Mouse (Mus musculus): ENCODE data around the gene Tmem220. TPM values are rescaled to one million over a fixed set of nuclear protein-coding genes. Genes with fewer than 3 reads are reported as not detected.

The Tmem220 gene
- total and polyA plus RNA-seq, 2 experiments, result 6.6 to 9.9 TPM

- Histone ChIP-seq H3K27me3 (ENCODE audit: control insufficient read depth, insufficient read depth, low read length) (peaks cover 5% of the 10 kb centered on the region; the same call in 1 of the 2 replicates), H3K36me3 (ENCODE audit: control insufficient read depth, insufficient read depth, low read length) (no peaks in the 10 kb centered on the region), H3K9ac (ENCODE audit: low read depth, low read length) (no peak overlapping the region), H3K27ac (replicated peaks; ENCODE audit: insufficient read depth, low read depth, low read length) (no peak overlapping the region), H3K4me1 (ENCODE audit: control insufficient read depth, insufficient read depth, low read length) (no peaks in the 10 kb centered on the region), H3K4me3 (ENCODE audit: insufficient read depth, low read depth, low read length) (no peak overlapping the region), H3K79me2 (ENCODE audit: control insufficient read depth, insufficient read depth, low read length) (no peaks in the 10 kb centered on the region)
- no peak for DNase-seq (ENCODE audit: extremely low read depth, low read depth, low spot score)
- WGBS, result 43% methylated on average over 32 of the region's 32 CpGs
- TF ChIP-seq CTCF (IDR thresholded peaks at IDR 0.05; ENCODE audit: low read depth, low read length), result no peak
- TF ChIP-seq POLR2A (IDR thresholded peaks at IDR 0.05; ENCODE audit: extremely low read depth, insufficient read depth, low read length), result no peak
These were observed 58.9 kb downstream of the Tmem220 start for GRCm38 (mm10) chr11:67083712-67084340.

Other genes with a start within 250 kb of the Tmem220 start
- not detected in 2 replicates for gene Pirt, start 113.2 kb upstream of the Tmem220 start, total RNA-seq (2014; rRNA removed)
- gene Pirt, start 113.2 kb upstream of the Tmem220 start, polyA plus RNA-seq (2012; rRNA removed), result not detected in 2 replicates
- gene Tmem238l, start 68.5 kb upstream of the Tmem220 start, total RNA-seq (2014; rRNA removed), result not detected in 2 replicates
- gene Tmem238l, start 68.5 kb upstream of the Tmem220 start, polyA plus RNA-seq (2012; rRNA removed), result not detected in 2 replicates
- gene Adprm, start 27.4 kb downstream of the Tmem220 start, total RNA-seq (2014; rRNA removed), result 25.2 and 36.5 TPM in 2 replicates
- gene Adprm, start 27.4 kb downstream of the Tmem220 start, polyA plus RNA-seq (2012; rRNA removed), result 10.8 and 14.0 TPM in 2 replicates
- gene Sco1, start 27.5 kb downstream of the Tmem220 start, total RNA-seq (2014; rRNA removed), result 10.5 and 11.5 TPM in 2 replicates
- gene Sco1, start 27.5 kb downstream of the Tmem220 start, polyA plus RNA-seq (2012; rRNA removed), result 4.8 and 5.5 TPM in 2 replicates
- gene Myh3, start 53.1 kb downstream of the Tmem220 start, total RNA-seq (2014; rRNA removed), result not detected in 2 replicates
- gene Myh3, start 53.1 kb downstream of the Tmem220 start, polyA plus RNA-seq (2012; rRNA removed), result not detected in 2 replicates
- 3.0 TPM in 1 of 2 replicates, not detected in the other for gene Myh2, start 145.9 kb downstream of the Tmem220 start, total RNA-seq (2014; rRNA removed)
- not detected in 2 replicates for gene Myh2, start 145.9 kb downstream of the Tmem220 start, polyA plus RNA-seq (2012; rRNA removed)
- gene Myh1, start 174.9 kb downstream of the Tmem220 start, total RNA-seq (2014; rRNA removed), result 3.2 TPM in 1 of 2 replicates, not detected in the other
- gene Myh1, start 174.9 kb downstream of the Tmem220 start, polyA plus RNA-seq (2012; rRNA removed), result not detected in 2 replicates
- gene Myh4, start 212.9 kb downstream of the Tmem220 start, total RNA-seq (2014; rRNA removed), result 1.9 TPM in 1 of 2 replicates, not detected in the other
- gene Myh4, start 212.9 kb downstream of the Tmem220 start, polyA plus RNA-seq (2012; rRNA removed), result not detected in 2 replicates